Mouse (Mus musculus) heart, postnatal 14 days (tissue): Measurements from ENCODE around the gene Serac1. TPM values are rescaled to one million over a fixed set of nuclear protein-coding genes. Genes with fewer than 3 reads are reported as not detected.

Experiments
- DNase-seq, 2 experiments: peaks; one replicate each; pipeline ENCODE4 v3.0.0; 2021 to 2022
- intact Hi-C: fragments of 180-260 bp; cut with DNase I; formaldehyde crosslinking; loops from one replicate; pipeline ENCODE4 v1.15.1; 2025
- total RNA-seq, 2 experiments: library from RNA; stranded (reverse); gene quantifications; 2 replicates each; pipeline ENCODE4 v1.2.3; 2021

Serac1 gene
- total RNA-seq, 2 experiments from 2014 or later: 7.6 to 7.9 TPM

DNA sequence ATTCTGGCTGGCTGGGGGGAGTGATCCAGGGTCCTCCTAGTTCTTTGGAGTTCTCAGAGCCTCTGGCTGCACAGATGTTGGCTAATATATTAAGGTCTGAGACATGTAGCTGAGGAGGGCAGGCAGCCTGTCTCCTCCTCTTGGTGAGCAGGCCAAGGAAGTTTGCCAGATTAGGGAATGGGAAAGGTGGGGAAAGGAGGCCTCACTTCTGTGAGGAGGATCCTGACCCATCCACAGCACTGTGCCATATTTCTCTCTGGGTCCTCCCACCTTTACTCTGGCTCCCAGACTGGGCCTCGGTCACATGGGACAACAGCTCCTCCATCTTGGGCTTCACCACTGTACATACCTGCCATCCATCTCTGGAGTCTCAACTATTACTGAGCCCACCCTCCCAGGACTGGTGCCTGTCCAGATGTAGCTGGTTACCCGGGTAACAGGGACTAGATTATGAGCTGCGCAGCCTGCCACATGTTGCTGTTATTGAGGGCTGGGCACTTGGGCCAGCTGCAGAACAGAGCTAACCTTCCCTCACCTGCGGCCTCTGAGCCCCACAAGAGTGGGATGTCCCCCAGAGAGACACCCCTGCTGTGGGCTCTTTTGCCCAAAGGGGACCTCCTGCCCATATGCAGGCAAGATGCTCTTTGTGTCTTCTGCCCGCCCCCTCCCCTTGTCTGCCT lies 72.3 kb downstream of the Serac1 start:
- DNase-seq: no peak
- intact Hi-C loops: no loop called here

DNA sequence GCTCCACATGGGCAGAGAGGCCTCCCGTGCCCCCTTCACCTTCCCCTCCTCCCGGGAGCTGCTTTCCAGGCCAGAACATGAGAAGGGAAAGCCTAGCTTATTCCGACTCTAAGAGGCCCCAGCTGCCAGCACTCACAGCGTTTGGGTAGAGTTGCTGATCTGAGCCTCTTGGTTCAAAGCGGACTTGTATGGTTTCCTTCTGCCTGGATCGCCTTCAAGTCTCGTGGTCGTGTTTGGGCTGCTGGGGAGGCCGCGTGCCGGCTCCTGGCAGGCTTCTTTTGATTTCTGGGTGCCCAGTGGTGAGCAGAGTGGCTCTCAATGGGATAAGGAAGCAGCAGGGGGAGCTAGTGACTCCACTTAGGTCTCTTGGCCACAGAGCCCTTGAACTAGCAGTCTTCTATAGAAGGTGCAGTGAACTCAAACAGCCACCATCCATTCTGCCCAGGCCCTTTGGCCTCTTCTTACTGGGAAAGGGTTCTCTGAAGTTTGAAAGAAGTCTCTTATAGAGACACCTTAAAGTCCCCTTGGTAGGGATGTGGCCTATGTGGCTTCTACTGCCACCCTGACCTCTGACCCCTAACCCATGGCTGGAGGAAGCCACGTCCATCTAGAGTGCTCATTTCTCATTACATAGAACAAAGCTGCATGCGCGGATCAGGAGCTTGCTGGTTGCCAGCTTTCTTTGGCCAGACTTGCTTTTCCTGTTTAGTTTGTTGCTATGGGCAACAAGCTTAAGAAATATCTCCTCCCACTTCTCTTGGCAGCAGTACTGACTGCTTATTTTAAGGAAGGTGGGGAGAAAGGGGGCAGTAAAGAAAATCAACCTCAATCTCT lies 73.7 kb downstream of the Serac1 start:
- DNase-seq: peak; percentile 61 to 75
- intact Hi-C loops: no loop called here

DNA sequence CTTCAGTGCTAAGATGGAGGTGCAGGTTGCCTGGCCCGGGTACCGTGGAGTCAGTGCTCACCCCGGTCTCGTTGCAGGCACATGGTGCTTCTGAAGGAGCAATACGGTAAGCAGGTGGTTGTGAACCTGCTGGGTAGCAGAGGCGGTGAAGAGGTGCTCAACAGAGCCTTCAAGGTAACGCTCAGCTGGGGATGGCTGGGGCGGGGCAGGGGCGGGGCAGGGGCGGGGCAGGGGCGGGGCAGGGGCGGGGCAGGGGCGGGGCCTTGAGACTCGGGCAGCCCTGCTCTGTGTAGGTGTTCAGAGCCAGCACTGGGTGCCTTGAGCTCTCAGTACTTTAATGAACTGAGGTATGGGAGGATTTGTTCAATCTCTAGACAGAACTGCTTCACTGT lies 74.3 kb downstream of the Serac1 start:
- intact Hi-C loops: no loop called here
- DNase-seq: no peak

DNA sequence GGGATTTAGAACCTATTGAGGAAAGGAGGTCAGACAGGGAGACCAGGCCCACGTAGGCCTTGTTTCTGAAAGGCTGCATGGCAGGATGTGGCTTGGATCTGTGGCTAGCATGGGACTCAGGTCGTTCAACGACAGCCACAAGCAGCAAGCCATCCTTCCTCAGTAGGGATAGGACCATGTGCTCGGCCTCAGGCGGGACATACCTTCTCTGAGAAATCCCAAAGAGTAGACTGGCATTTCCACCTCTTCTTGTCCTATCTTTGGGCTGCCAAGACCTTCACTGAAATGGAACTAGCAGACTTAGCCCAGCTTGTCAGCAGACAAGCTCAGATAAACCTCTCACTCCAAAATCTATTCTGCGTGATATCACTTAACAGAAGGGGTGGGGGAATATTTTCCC lies 75.9 kb downstream of the Serac1 start:
- intact Hi-C loops: no loop called here
- DNase-seq: no peak

DNA sequence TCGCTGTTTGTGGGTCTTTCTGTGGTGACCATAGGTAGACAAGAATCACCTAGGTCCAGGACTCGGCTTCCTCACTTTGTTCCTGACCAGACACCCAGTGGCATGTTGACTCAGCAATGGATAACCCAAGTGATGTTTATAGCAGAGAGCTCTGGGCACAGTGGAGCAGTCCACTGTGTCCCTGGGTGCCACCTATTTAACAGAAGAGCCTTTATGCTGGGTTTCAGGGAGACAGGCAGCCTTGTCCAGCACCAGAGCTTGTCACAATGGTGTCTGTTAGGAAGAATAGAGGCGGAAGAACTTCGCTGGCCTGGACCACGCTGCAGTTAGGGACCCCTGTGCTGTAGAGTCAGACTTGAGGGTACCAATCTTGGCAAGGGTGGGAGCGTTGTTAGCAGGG lies 77.0 kb downstream of the Serac1 start:
- intact Hi-C loops: no loop called here

DNA sequence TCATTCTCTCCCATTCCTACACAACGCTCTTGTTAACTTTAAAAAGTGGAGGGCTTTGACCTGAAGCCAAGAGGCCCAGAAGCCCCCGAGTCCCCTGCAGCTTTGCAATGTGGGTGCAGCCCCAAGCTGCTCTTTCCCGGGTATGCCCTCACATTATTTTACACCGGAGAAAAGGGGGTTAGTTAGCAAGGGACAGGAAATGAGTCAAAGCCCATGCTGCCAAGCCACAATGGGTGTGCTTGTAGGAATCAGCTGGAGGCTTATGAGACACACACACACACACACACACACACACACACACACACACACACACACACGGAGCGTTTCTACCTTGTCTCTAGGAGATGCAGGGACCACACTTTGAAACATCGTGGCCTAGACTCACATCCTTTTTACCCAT lies 77.7 kb downstream of the Serac1 start:
- intact Hi-C loops: no loop called here
- no peak for DNase-seq

More for the DNA sequence above, 77.0 kb downstream of the Serac1 start:
- DNase-seq: no peak

DNA sequence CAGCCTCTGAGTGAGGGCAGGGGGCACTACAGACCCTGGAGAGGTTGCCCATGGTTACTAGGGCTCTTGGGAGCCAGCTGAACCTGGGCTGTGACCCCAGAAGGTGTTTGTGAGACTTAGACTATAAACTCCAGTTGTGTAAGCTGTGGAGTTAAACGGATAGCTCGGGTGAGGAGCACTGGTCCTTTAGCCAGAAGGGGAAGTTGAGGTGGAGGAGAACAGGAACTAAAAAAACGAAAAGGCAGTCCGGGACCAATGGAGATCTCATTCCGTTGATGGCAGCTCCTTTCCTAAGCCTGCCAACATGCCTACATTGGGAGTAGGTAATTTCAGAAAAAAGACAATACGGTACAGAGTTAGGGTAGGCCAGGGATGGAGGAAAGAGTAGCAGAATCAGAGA lies 78.2 kb downstream of the Serac1 start:
- no peak for DNase-seq
- intact Hi-C loops: no loop called here

DNA sequence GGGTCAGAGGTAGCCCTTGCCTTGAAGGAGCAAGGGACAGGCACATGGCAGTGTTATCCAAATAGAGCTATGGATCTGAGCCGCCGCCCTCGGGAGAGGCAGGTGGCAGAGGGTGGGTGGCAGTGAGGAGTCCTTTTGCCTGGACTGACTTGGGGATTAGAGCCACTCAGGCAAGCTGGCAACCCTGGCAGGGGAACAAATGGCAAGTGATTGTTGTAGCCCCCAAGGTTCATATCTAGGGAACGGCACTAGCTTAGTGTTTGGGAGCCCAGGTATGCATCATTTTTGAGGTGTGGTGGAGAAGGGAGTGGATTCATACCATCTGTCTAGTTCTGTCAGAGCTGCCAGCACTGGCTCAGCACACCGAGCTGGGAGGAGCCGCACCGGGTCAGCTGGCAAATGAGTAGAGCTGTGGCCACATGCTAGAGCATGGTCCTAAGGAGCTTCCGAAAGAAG lies 78.6 kb downstream of the Serac1 start:
- DNase-seq: peak in 1 of 2 experiments; percentile 59
- intact Hi-C loops: no loop called here

DNA sequence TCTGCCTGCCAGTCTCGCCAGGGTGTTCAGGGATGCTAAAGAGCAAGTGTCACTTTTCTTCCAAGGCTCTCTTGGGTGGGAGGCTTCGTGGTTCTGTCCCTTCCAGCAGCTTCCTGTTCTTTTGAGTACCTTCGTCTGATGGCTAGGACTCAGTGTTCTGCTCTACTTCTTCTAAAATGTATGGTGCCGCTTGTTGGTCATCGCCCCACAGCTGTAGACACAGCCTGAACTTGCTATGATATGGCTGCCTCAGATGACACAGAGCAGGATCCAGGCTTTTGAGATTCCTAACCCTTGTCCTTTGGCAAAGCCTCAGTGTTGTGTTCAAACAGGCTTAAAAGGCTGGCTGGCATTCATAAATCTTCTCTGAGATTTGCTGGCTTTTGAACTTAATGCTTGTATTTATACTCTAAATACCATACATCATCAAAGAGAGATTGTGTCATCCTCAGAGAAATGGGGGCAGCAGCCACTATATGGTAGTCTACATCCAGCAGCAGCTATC lies 80.5 kb downstream of the Serac1 start:
- intact Hi-C loops: no loop called here
- no peak for DNase-seq

DNA sequence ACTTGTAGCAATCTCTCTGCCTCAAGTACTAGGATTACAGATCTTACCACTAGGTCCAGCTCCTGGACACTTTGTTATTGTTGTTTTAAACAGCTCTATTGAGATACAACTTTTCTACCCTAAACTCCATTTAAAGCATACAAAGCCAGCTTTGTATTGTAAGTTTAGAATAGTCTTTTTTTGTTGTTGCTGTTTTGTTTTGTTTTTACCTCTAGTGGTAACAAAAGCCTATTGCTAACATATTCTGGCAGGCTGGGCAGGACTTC lies 81.4 kb downstream of the Serac1 start:
- no peak for DNase-seq
- intact Hi-C loops: no loop called here

DNA sequence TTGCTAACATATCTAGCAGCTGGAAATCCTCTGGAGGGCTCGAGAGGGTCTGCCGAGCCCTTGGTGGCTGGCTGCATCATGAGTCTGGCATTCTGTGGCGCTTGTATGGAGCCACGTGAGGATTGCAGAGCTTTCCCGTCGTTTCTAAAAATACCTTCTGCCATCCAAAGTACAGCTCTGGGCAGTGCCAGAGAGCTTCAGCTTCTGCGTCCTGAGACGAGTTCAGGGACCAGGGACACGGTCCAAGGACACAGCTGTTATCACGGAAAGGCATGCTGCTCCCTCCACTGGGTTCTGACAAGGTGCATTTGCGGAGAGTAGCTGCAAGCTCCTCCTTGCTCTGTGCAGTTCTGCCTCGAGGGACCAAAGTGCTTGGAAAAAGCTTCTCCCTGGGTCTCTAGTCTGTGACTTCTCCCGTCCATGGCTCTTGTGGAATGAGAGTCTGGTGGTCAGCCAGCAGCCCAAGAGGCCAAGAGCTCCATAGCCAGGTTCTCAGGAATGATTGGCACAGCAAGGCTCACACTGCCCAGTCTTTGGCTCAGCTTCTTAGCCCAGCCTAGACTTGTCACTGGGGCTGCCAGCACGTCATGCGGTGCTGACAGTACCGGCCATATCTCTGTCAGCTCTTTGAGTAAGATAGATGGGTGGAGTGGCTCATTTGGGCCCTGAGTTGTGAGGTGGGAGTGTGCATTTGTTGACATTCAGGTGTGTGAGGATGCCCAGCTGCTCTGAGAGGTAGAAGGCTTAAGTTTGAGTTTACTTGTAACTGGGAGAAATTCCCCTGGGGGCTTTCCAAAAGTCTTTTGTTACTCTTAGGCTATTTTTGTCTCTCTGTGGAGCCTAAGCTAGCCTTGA lies 81.9 kb downstream of the Serac1 start:
- intact Hi-C loops: no loop called here
- peak; percentile 67 to 76 for DNase-seq

DNA sequence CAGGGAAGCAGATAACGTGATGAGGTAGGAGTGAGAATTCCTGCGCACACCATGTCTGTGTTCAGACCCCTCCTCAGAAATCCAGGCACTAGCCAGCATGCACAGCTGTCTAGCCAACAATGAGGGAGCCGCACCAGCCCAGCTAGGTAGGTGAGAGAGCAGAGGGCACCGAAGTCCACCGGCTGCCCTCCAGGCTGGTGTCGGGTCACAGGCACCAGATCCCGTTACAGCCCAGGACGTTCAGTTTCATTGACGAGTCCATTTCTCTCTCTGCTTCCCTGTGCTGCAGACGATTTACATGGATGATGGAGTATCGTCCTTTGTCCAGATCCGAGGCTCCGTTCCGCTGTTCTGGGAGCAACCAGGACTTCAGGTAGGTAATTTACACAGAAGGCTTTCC lies 83.0 kb downstream of the Serac1 start:
- DNase-seq: no peak
- intact Hi-C loops: no loop called here

DNA sequence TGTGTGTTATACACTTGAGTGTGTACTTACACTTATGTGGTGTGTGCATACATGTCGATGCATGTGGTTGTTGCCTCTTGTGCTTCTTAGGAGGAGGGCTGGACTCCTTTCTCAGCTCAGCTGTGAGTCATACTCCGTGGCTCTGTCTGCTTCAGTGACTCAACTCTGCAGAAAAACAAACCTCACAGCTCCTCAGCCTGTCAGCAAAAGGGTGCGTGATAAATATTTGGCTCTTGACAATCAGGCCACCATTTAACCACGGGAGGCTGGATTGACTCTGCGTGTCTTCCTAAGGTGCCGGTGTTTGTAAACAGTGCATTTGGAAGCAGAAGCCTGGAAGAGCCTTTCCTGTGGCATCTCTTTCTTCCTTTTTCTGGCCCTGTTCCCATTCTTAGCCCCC lies 84.9 kb downstream of the Serac1 start:
- intact Hi-C loops: no loop called here
- DNase-seq: no peak

DNA sequence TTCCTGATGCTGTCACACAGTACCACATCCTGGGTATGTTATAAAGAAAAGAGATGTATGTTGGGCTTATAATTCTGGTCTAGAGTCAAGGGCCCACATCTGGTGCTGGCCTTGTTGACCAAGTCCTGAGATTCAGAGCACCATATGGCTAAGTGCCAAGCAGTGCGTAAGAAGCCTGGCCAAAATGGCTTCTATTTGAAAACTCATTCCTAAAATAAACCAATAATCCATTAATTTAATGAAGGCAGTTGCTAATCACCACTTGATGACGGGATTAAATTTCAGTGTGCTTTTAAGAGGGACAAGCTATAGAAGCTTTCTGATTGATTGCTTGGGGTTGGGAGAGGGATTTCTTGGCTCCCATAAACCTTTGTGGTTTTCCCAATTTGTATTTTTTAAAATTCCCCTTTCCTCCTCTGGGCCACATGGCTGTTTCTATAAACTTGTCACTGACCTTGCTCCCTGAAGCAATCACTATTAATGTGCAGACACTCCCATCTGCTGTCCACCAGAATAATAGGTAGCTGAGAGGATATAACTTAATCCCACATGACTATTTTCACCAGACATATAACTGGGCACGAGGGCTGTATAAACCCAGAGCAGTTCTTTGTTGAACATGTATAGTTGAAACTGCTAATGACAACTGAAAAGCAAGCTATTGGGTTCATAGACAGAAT lies 85.8 kb downstream of the Serac1 start:
- DNase-seq: no peak
- intact Hi-C loops: no loop called here

DNA sequence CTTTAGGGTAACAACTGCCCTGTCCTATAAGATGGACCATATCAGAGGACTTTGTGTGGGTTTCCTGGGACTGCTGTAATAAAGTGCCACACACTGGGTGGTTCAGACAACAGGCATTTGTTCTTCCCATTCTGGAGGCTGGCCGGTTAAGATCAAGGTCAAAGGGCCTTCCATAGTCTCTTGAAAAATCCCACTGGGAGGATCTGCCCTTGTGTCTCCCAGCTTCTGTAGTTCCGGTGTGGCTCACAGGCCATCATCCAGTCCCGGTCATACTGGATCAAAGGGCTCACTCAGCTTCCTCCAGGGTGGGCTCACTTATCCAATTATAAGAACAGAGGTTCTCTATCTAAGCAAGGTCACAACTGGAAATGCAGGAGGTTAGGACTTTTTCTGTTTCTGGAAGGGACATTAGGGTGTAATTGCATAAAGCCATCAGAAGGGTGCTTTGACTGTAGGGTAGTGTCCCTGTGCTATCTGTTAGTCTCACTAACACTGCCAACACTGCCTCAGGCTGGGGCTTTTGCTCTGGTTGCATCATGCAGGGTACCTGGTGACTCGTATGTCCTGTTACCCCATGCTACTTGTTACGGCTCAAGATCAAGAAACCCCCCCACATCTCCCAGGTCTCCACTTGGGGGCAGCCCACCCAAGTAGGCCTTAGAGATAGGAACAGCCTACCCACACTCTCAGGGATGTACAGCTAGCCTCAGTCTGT lies 86.5 kb downstream of the Serac1 start:
- DNase-seq: no peak
- intact Hi-C loops: no loop called here

Other genes starting within 250 kb of the Serac1 start
- gene Snx9, start 238.4 kb downstream of the Serac1 start, total RNA-seq: 10 to 100 TPM; 31.5 to 33.3 TPM
- 10 to 100 TPM; 30.7 to 32.1 TPM for gene Synj2, start 138.5 kb downstream of the Serac1 start, total RNA-seq
- gene Gtf2h5, start within 50 bp of the Serac1 start, total RNA-seq: 10 to 100 TPM; 72.2 to 74.7 TPM
- 100 to 1,000 TPM; 113 to 115 TPM for gene Tulp4, start 26.7 kb upstream of the Serac1 start, total RNA-seq
- 1 to 10 TPM; 9.8 to 9.9 TPM for gene Tmem181a, start 177.1 kb upstream of the Serac1 start, total RNA-seq
- 1 to 10 TPM; 1.4 to 3.1 TPM for gene Dynlt1a, start 237.8 kb upstream of the Serac1 start, total RNA-seq